Mouse (Mus musculus) thymus, postnatal 4 days (tissue): Measurements from ENCODE around the gene Stk39.

Source experiments
- DNase-seq: peaks from one replicate; pipeline ENCODE4 v3.0.0; 2021

The Stk39 gene

DNA sequence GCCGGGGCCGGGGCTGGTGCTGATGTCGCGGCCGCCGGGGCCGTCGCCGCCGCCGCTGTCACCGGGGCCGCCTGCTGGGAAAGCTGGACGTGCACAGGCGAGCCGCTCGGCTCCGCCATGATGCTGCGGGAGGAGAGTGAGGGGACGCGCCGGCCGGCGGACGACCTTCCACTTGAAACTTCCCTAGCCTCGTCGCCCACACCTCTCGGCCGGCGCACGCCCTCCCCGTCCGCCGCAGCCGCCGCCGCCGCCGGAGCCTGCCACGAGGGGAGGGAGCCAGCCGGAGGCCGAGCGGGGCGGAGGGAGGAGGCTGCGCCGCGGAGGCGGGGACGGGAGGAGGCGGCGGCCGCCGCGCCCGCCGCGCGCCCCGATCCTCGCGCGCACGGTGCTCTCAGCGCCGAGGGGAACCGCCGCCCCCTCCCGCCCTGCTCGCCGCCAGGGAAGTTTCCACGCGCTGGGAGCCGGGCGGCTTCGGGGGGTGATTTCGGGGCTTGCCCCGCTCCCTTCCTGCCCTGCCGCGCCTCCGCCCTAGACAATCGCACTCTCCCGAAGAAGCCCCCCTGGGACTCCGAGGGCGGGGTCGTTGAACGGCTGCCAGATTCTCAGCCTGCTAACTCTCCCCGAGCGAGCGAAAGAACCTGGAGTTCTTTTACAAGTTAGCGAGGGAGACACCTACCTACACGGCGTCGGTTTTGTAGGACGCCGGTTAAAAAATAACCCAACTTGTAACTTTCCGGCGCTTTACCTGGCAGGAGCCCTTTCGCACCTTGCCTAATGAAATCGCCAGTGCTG is at the start of gene Stk39:
Stk39 (minus strand) TSS at position 510 of the 792 bp plus-strand sequence.
- DNase-seq: peak; percentile 85

DNA sequence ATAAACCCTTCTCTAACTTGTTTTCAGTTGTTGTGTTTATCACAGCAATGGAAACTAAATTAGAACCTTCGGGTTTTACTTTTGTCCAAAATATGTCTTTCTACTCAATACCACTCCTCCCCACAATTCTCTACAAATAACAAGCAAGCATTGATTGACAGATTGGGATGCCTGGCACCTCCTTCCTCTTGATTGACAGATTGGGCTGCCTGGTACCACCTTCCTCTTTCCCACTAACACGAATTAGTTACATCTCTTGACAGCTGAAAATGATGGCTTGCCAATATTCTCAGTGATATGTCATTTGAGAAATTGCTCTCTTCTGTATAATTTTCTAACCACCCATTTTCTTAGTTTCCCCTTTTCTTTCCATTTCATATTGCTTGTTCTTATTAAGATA is 43.3 kb upstream of the Stk39 start:
- DNase-seq: no peak

DNA sequence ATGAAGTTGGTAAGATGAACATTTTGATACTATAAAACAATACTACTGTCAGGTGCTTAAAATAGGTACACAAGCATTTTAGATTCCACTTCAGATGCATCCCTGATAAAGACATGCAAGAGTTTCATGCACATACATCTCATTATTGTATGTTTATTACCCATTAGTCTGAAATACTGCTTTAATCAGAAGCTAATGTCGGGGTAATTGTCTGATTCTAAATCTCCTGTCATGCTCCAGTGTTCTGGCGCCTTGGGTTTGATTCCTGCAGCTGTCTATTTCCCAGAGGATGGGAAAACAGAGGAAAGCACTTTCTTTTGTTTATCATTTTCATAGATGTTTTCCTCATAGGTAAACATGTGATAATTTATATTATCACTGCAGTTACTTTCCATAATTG is 31.1 kb upstream of the Stk39 start:
- DNase-seq: no peak

DNA sequence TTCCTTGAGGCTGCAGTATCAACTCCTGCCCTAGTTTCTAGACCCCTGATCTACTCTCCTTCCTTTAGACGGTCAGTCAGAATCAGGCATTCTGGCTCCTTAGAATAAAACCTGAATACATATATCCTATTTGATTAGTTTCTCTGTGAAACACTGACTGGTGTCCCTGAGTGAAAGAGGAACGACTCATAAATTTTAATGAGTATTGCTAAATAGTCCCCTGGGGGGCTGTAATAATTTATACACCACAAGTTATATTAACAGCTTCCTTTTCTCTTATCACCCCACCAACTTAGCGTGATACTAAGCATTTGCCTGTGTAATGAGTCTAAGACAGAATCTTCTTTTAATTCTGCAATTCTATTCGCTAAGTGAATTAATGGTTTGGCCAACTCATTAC is 30.7 kb upstream of the Stk39 start:
- DNase-seq: no peak

DNA sequence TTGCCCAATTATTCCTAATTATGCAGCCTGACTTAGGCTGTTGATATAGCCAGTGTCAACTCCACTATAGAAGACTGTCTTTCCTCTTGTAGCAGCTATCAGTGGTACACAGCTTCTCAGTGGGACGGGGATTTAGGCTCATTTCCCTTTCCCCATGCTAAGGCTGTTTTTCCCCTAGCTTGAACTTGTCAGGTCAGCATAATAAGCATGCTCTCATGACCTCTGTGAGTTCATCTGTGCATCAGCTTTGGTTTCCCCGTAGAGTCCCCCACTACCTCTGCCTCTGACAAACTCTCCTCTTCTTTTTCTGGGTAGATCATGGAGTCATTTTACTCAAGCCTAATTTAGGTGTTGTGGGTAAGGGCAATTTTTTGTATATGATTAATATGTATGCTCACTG is 30.2 kb upstream of the Stk39 start:
- no peak for DNase-seq

DNA sequence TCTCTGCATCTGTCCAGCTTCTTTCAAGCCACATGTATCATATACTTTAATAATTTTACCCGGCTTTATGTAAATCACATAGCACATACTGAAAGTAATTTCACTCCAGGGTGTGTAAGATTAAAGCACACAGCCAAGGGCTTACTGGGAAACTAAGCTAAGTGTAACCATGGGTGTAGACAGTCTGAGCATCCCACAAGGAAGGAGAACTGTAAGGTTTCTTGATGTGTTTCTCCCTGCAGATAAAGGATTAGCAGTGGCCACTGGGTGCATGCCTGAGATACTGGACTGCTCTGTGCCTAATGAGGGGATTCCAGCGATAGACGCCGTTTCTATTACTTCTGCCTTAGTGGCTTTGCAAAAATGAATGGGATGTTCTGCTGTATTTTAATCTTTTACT is 14.2 kb upstream of the Stk39 start:
- DNase-seq: no peak

DNA sequence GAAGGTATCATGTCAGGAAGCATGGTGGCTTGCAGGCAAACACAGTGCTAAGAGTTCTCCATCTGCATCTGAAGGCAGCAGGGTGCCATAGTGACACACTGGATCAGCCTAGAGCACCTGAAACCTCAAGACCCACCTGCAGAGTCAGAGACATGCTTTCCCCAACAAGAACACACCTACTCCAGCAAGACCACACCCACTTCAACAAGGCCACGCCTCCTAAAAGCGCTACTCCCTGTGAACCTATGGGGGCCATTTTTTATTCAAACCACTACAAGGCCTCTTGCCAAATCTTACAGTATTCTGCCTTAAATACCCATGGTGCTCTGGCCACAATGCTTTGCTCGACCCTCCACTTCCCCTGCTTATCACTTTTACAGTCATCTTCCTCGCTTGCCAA is 13.1 kb upstream of the Stk39 start:
- DNase-seq: peak; percentile 37

DNA sequence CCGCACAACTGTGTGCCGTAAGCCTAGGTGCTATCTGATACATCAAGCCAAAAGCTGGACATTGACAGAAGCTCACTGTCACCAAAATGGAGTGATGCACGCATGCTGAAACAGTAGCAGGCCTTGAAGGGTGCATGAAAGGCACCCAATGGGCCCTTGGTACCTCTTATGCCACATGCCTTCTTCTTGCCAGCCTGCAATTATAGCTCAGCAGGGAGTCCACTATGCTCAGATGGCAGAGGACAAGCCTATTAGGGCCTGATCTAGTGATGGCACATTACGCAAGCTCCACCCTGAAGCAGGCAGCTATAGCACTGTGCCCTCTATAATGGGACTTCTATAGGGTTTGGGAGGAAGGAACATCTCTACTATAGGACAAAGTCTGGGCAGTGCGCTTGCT is 10.8 kb upstream of the Stk39 start:
- DNase-seq: no peak

DNA sequence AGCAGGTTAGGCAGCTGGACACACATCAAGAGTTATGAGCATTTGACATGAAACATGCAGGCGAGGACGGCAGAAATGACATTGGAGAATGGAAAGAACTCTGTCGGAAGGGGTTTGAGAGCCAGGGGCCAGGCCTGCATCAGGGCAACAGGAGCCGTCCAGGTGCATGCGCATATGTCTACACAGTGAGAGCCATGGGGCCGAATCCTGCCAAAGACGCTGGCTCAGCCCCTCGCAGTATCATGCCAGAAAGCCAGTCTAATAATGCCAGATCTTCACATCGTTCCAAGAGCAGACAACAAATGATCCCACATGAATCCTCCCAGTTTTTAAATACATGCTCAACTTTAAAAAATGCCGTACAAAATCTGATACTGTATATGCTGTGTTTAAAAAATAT is 7.8 kb upstream of the Stk39 start:
- no peak for DNase-seq

DNA sequence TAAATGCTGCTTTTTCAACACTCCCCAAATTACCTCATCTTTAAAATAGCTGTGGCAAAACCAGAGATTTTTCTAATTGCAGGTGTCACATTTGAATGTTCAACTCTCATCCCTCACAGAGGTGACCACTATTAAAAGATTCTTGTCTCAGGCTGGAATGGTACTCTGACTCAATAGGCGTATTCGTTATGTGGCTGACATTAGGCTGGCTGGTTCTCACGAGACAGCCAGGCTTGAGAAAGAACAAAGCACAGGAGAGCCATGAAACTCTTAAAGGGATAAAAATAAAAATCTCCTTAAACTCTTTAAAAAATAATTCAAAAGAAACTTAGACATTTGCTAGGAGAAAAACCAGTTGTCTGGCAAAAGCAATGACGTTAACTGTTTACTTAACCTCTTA is 853 bp upstream of the Stk39 start:
- no peak for DNase-seq

DNA sequence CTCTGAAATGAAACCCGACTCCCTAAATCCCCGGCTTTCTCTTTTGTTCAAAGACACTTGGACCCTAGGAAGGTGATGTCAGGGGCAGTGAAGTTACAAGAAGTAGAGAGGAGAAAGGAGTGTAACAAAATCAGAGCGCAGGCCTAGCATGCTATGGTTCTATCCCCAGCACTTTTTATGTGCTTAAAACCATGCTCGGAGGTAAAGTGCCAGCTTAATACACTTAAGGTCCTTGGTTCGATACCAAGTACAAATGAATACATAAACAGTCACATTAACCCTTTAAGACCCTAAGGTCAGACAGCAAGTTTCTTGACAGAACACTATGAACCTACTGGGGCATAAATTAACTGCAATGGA is 463 bp upstream of the Stk39 start:
- no peak for DNase-seq

DNA sequence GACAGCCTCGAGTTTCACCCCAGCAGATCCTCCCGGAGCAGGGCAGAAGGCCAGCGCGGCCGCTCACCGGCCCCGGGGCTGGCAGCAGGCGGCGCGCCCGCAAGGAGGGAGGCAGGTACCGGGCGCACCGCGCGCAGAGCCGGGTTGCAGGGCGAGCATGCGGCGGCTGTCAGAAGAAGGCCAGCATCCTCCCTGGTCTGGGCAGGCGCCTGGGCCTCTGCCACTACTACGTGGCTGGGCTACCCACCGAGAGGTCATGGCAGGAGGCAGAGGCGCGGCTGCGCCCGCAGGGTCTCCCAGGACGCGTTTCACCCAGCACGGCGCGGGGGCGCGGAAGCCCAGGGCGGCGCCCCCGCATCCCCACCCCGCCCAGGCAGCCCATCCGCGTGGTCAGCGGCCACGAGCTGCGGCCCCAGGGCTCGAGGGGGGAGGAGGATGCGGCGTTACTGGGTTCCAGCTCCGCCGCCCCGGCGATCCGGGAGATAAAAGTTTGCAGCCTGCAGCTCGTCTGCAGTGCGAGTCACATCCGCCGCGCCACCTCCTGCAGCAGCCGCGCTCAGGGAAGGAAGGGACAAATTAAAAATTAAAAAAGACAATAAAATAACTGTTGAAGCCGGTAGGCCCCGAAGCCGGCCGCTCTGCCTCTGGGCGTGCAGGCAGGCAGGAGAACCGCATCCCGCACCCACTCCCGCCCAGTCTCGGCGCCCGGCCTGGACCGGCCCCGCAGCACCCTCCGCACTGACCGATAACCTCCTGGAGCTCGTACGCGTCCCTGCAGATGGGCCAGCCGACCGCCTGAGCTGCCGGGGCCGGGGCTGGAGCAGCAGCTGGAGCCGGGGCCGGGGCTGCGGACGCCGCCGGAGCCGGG is 943 bp downstream of the Stk39 start:
- peak; percentile 80 for DNase-seq

DNA sequence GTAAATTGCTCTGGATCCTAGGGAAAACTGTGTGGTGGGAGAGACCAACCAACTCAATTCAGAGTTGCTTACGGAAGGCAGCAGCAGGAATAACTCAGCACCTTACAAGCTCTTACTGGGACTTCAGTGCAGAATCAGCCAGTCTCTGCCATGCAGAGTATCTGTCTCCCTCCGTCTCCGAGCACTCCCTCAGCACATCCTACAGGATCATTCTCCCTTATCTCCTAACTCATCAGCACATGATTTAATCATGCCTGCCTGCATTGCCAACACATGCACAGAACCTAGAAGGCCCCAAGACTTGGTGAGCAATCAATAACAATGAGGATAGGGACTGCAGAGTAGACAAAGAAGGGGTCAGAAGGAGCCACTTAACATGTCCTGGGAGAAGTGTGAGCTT is 2.6 kb downstream of the Stk39 start:
- DNase-seq: no peak

DNA sequence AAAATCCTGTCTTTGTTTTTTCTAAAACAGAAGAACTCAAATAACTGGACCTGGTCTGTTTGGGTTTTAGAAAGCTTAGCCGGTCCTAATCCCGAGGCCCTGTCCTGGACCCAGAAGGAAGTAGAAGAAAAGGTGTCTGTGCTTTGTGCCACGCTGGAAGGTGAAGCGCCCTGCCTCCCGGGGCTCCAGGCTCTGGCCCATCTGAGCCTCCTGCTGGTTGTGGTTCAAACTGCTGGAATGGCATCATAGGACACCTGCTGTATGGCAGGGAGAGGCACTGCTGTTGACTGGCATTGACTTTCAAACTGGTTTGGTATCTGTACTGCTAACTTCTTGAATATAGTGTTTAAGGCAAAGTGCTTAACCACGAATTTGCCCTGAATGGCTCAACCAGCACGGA is 3.4 kb downstream of the Stk39 start:
- peak; percentile 82 for DNase-seq

DNA sequence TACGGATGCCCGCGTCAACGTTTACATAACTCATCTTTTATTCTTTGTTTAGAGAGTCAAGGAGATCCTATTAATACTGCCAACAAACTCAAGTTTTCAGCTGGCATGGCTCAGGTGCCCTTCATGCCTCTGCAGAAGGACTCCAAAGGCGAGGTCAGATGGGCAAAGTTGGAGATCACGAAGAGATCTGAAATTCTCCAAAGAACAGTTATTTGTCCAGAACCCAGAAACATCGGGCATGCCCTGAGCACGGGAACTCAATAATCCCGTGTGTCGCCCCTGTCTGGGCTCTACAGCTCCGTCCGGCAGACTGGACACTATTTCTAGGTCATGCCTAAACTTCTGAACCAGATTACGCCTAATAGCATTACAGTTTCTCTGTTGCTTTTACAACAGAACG is 3.8 kb downstream of the Stk39 start:
- no peak for DNase-seq

DNA sequence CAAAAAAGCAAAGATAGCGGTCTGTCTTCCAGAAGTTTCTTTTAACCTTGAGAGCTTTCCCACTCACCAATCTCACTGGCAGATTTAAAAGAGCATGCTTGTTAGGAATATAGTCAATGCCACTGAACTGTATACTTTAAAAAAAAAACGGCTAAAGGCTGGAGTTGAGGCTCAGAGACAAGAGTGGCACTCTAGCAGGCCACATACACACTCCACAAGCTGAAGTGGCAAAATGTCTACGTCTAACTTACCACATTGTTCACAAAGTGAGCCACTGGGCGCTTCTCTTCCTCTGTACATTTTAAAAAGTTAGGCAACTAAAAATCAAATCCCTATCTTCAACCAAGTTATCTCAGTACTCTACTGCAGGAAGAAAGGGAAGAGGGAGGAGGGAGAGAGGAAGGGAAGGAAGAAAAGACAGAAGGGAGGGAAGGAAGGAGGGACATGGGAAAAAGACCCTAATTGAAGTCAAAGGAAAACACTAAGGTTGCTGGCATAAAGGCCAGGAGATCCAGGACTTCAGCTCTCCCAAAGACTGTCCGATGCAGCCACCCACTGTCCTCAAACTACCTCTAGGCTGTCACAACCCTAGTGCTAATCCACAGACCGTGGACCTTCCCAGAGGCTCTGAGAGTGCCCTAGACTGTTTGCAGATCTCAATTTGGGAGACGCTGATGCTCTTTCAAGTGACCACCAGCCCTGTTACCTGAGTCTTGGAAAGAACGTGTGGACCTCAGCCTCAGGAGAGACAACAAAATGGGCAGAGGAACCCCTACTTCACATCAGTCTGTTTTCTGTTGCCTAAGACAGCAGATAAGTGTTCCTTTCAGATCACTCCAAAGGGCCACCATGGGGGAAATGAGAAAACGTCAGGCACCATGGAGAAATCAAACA is 4.7 kb downstream of the Stk39 start:
- no peak for DNase-seq

DNA sequence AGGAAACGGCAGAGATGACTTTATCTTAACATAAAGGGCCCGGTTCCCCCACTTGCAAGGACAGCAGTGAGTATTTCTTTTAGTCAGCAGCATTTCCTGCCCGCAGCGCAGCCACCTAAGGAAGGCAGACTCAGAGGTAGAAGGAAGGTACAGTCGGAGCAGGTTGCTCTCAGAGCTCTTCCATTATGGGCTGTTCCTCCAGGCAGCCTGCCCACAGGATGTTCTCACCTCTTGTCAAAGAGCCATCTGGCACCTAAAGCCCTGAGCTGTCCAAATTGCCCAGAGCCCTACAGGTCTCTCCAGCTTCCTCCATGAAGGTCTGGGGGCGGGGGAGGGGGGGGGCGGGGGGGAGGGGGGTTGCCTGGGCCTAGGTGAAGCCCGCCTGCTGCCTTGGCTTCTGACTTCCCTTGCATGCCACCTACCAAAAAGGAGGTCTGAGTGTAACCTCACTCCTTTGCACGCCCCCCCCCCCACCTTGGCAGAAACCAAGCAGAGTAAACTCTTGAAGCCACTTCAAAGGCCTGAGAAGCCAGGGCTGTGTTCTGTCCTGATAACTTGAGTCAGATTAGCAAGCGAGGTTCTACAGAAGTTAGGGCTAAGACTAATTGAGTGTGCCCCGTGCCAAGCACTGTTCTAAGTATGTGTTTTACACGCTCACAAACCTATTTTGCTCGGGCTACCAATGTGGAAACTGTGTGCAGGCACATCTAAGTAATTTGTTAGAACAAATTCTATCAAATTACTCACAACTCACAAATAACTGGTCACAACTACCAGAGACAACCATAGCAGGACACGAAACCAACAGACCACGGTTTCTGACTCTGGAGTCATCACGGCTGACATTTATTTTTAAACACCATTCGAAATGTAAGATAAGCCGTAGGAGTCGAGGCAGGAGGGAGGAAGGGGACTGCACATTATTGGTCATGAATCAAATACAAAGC is 5.7 kb downstream of the Stk39 start:
- DNase-seq: peak; percentile 70

DNA sequence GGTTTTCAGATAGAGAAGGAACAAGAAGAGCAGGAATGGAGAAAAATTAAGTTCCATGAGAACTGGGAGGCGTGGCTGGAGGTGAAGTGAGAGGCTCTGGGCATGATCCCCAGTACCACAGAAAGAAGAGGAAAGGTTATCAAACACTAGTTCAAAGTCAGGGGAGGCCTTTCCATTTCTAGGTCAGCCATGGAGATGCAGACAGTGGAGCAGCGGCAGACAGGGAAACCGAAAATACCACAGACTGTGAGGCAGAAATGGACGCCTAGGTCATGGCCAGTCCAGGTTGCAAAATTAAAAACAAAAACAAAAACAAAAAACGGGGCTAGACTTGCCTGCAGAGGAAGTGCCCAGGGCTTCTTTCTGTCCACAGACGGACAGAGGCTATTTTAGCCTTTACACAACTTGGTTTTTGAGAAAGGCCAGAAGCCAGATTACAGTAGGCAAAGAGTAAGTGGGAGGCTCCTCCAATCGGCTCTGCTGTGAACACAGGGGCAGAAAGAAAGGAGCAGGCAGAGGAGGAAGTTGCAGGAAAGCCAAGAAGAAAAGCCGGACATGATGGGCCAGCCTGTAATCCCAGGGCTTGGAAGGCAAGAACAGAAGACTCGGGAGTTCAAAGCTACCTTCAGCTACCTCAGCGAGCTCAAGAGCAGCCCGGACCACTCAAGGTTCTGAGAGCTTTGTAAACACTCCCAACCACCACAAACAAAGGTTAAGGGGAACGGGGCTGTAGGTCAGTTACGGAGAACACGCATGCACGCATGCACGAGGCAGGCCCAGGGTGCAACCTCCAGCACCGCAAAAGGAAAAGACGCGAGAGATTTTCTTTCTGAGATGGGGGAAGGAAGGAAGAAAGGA is 6.6 kb downstream of the Stk39 start:
- DNase-seq: no peak

DNA sequence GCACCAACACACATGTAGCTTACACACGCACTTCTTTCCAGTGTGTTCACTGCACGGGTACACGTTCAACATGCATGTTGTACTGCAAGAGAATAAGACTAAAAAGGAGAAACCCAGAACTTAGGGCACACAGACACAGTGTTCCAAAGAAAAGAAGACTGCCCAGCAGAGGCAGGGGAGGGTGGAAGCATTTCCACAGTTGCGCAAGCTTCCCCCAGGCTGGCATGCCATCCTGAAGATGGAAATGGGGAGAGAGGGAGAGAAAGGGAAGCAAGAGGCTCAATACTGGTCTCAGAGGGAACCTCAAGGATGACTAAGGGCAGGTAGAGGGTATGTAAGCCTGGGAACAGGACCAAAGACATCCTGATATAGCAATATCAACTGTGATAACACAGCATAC is 7.6 kb downstream of the Stk39 start:
- no peak for DNase-seq

DNA sequence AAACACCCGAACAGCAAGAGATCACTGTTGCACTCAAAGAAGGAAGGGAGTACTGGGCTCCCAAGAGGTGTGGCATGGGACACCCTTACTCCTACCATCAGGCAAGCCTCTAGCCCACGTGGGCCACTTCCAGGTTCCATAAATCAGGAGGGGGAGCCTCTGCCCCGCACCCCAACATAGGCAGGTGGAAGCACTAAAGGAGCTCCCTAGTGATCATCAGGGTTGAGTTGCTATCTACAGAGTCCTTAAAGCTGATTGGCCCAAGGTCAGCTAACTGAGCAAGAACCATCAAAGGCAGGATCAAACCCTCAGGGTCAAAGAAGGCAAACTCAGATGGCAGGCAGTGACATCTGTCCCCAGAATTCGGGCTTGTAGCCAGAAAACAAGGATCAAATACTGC is 8.3 kb downstream of the Stk39 start:
- no peak for DNase-seq

DNA sequence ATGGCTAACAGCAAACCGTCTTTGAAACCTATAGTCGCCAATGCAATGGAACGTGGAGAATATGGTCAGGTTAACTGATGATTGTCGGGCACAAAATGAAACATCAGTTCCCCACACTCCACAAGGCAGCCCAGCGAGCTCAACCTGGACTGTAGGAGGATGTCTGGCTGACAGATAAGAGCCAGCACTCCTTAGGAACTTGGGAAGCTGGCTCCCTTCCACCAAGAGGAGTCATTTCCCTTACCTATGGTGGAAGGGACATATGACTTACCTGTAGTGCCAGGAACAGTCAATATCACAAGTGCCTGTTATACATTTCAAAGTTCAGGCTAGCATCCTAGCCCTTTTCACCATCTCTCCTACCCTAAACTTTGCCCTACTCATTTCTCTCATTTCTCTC is 14.0 kb downstream of the Stk39 start:
- DNase-seq: no peak
